Mouse (Mus musculus): Measurements from ENCODE around the gene Upp2. TPM values are rescaled to one million over a fixed set of nuclear protein-coding genes. Genes with fewer than 3 reads are reported as not detected.

Upp2 gene
- polyA plus RNA-seq, 1 experiment from 2014 or later = 7.5 TPM

DNA sequence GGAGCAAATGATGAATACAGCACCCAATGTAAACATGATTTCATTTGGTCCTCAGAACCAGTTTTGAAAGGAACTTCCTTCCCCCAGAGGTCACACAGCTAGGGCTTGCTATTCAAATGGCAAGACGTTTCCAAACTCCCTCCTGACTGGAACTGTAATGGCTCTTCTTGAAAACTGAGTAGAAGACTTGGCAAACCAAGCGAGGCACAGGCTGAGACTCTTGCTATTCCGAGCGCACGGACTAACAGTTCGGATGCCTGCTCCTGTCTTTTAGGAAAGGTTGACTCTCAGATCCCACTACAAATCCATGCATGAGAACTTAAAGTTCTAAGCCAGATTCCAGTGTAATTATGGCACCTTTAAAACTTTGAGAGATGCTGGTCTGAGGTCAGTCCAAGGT lies 136.5 kb downstream of the Upp2 start:
- Histone ChIP-seq H3K4me2 (ENCODE audit: low read length) (no peak overlapping the region), H3K9ac (ENCODE audit: low read length) (no peak overlapping the region), H3K4me3 (ENCODE audit: control insufficient read depth in 1 of 2, insufficient read depth in 1 of 2, low read depth in 1 of 2, low read length in 2 of 2) (no peak overlapping the region), H3K36me3 (ENCODE audit: control insufficient read depth, insufficient read depth, low read length) (no peaks in the 10 kb centered on the region), H3K4me1 (ENCODE audit: control insufficient read depth in 2 of 2, insufficient read depth in 2 of 2, low read length in 2 of 2) (peaks cover 22 to 42% of the 10 kb centered on the region in 2 experiments), H3K9me3 (ENCODE audit: control insufficient read depth, low read length) (no peaks in the 10 kb centered on the region), H3K27ac (replicated peaks in 1 of 2; ENCODE audit: control insufficient read depth in 1 of 2, insufficient read depth in 1 of 2, low read depth in 2 of 2, low read length in 2 of 2) (no peak overlapping the region), H3K27me3 (ENCODE audit: control insufficient read depth, insufficient read depth, low read length) (no peaks in the 10 kb centered on the region)
- ATAC-seq (ENCODE audit: insufficient number of reproducible peaks, insufficient read depth, low FRiP score, low read depth) = no peak
- 83% methylated on average over 6 of the region's 6 CpGs for WGBS

DNA sequence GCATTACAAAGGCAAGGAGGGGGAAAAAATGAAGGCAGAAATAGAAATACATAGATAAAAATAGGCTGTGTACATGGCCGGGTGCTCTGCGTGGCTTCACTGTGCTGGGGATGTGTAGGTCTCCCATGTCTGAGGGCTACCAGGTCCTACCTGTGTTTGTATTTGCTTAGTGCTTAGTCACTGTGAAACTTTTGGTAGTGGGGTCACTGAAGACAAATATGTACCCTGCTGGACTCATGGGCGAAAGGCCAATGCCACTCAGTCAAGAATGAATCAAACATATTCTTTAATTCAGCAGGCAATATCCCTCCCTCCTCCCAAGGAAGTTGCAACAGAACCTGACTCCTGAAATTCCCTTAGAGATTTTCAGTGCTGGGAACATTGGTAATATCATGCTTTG lies 137.5 kb downstream of the Upp2 start:
- ATAC-seq (ENCODE audit: insufficient number of reproducible peaks, insufficient read depth, low FRiP score, low read depth) = no peak
- Histone ChIP-seq H3K36me3 (ENCODE audit: control insufficient read depth, insufficient read depth, low read length) (no peaks in the 10 kb centered on the region), H3K4me2 (ENCODE audit: low read length) (no peak overlapping the region), H3K9ac (ENCODE audit: low read length) (no peak overlapping the region), H3K9me3 (ENCODE audit: control insufficient read depth, low read length) (no peaks in the 10 kb centered on the region), H3K4me1 (ENCODE audit: control insufficient read depth in 2 of 2, insufficient read depth in 2 of 2, low read length in 2 of 2) (peaks cover 21 to 41% of the 10 kb centered on the region in 2 experiments), H3K4me3 (ENCODE audit: control insufficient read depth in 1 of 2, insufficient read depth in 1 of 2, low read depth in 1 of 2, low read length in 2 of 2) (no peak overlapping the region), H3K27me3 (ENCODE audit: control insufficient read depth, insufficient read depth, low read length) (no peaks in the 10 kb centered on the region), H3K27ac (replicated peaks in 1 of 2; ENCODE audit: control insufficient read depth in 1 of 2, insufficient read depth in 1 of 2, low read depth in 2 of 2, low read length in 2 of 2) (no peak overlapping the region)
- 63% methylated on average over 3 of the region's 3 CpGs for WGBS

DNA sequence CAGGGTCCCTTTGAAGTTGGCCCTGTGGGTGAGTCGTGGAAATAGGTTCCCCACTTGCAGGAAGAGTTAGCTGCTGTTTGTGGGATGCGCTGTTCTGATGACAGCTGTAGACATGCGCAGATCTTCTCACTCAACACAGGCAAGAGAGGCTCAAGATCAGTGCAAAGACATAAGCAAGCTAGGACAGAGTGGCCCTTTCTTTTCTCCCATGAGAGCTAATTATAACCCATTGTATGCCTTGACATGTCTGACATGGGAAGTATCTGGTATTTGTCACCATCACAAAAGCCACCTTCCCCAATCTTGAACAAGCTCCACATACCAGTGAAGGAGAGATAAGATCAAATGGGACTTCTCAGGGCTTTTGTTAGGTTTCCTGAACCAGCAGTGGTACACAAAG lies 140.6 kb downstream of the Upp2 start:
- H3K4me3 ChIP-seq (ENCODE audit: control insufficient read depth in 1 of 2, insufficient read depth in 1 of 2, low read depth in 1 of 2, low read length in 2 of 2) = no peak overlapping the region
- peak; percentile 28; the same call in 1 of the 2 replicates for ATAC-seq (ENCODE audit: insufficient number of reproducible peaks, insufficient read depth, low FRiP score, low read depth)
- H3K4me1 ChIP-seq (ENCODE audit: control insufficient read depth in 2 of 2, insufficient read depth in 2 of 2, low read length in 2 of 2) = peaks cover 35 to 54% of the 10 kb centered on the region in 2 experiments
- no peaks in the 10 kb centered on the region for H3K27me3 ChIP-seq (ENCODE audit: control insufficient read depth, insufficient read depth, low read length)
- H3K9me3 ChIP-seq (ENCODE audit: control insufficient read depth, low read length) = no peaks in the 10 kb centered on the region
- 16% methylated on average over 3 of the region's 3 CpGs for WGBS
- H3K27ac ChIP-seq (replicated peaks in 1 of 2; ENCODE audit: control insufficient read depth in 1 of 2, insufficient read depth in 1 of 2, low read depth in 2 of 2, low read length in 2 of 2) = peak overlapping the region; percentile 77 to 79
- H3K4me2 ChIP-seq (ENCODE audit: low read length) = peak overlapping the region; percentile 12; the same call in 1 of the 2 replicates
- no peak overlapping the region for H3K9ac ChIP-seq (ENCODE audit: low read length)
- no peaks in the 10 kb centered on the region for H3K36me3 ChIP-seq (ENCODE audit: control insufficient read depth, insufficient read depth, low read length)

DNA sequence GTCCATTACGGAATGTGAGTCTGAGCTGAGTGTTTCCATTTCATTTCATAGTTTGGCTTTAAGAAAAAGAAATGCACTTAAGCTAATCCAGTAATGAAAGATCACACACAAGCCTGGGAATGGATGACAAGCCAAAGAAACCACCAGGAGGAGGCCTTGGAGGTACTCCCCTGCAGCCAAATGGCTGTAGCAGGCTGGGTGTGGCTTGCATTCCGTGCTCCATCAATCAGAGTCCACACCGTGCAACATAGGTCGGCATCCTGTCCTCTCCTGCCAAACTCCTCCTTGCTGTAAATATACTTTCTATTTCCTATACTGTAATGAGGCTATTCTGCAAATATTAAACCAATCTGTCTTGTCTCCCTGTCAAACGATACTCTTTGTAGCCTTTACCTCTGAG lies 143.1 kb downstream of the Upp2 start:
- ATAC-seq (ENCODE audit: insufficient number of reproducible peaks, insufficient read depth, low FRiP score, low read depth) = no peak
- 60% methylated on average over 5 of the region's 5 CpGs for WGBS
- H3K4me3 ChIP-seq (ENCODE audit: control insufficient read depth in 1 of 2, insufficient read depth in 1 of 2, low read depth in 1 of 2, low read length in 2 of 2) = no peak overlapping the region
- no peaks in the 10 kb centered on the region for H3K9me3 ChIP-seq (ENCODE audit: control insufficient read depth, low read length)
- H3K27ac ChIP-seq (replicated peaks in 1 of 2; ENCODE audit: control insufficient read depth in 1 of 2, insufficient read depth in 1 of 2, low read depth in 2 of 2, low read length in 2 of 2) = no peak overlapping the region
- no peak overlapping the region for H3K4me2 ChIP-seq (ENCODE audit: low read length)
- H3K27me3 ChIP-seq (ENCODE audit: control insufficient read depth, insufficient read depth, low read length) = no peaks in the 10 kb centered on the region
- H3K9ac ChIP-seq (ENCODE audit: low read length) = no peak overlapping the region
- H3K4me1 ChIP-seq (ENCODE audit: control insufficient read depth in 2 of 2, insufficient read depth in 2 of 2, low read length in 2 of 2) = peaks cover 36 to 54% of the 10 kb centered on the region in 2 experiments
- no peaks in the 10 kb centered on the region for H3K36me3 ChIP-seq (ENCODE audit: control insufficient read depth, insufficient read depth, low read length)

DNA sequence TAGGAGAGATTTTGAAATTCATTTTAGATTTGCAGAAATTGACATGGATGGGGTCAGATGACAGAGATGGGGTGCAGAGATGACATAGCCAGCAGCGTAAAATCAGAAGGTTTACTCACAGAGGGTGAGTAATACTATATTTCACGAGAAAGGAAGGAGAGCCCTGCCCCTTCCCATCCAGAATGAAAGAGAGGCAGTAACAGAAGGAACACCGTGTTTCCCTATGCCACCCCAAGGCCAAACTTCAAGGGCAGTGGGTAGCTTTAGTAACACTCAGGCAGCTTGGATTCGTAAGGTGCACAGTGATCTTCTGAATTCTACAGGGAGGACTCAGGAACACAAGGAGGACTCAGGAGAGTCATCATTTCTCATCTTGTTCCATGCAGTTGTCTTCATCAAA lies 144.0 kb downstream of the Upp2 start:
- H3K4me1 ChIP-seq (ENCODE audit: control insufficient read depth in 2 of 2, insufficient read depth in 2 of 2, low read length in 2 of 2) = peaks cover 34 to 53% of the 10 kb centered on the region in 2 experiments

DNA sequence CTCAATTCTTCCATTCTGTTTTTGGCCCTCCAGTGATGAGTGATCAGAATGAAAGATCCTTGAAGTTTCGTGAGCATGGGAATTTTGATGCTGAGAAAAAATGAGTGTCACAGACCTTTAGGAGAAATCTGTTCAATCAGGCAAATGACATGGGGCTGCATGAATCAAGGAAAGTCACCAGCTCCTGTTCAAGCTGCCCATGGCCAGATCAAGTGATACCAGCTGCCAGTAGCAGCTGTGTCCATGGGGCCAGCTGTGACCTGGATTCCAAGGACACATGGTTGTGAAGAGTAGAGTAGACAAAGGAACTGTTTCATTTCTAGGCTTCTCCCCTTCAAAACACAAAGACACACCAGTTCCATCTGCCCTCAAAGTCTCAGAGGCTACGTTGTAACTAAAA lies 144.4 kb downstream of the Upp2 start:
- Histone ChIP-seq H3K9ac (ENCODE audit: low read length) (no peak overlapping the region), H3K27me3 (ENCODE audit: control insufficient read depth, insufficient read depth, low read length) (no peaks in the 10 kb centered on the region), H3K4me3 (ENCODE audit: control insufficient read depth in 1 of 2, insufficient read depth in 1 of 2, low read depth in 1 of 2, low read length in 2 of 2) (no peak overlapping the region), H3K9me3 (ENCODE audit: control insufficient read depth, low read length) (no peaks in the 10 kb centered on the region), H3K27ac (replicated peaks in 1 of 2; ENCODE audit: control insufficient read depth in 1 of 2, insufficient read depth in 1 of 2, low read depth in 2 of 2, low read length in 2 of 2) (peak overlapping the region; percentile 81 to 96), H3K36me3 (ENCODE audit: control insufficient read depth, insufficient read depth, low read length) (no peaks in the 10 kb centered on the region), H3K4me1 (ENCODE audit: control insufficient read depth in 2 of 2, insufficient read depth in 2 of 2, low read length in 2 of 2) (peaks cover 31 to 49% of the 10 kb centered on the region in 2 experiments), H3K4me2 (ENCODE audit: low read length) (no peak overlapping the region)
- ATAC-seq (ENCODE audit: insufficient number of reproducible peaks, insufficient read depth, low FRiP score, low read depth) = peak; percentile 13; the same call in 1 of the 2 replicates
- 35% methylated on average over 2 of the region's 2 CpGs for WGBS

More for the DNA sequence above, 144.0 kb downstream of the Upp2 start:
- Histone ChIP-seq H3K36me3 (ENCODE audit: control insufficient read depth, insufficient read depth, low read length) (no peaks in the 10 kb centered on the region), H3K27ac (replicated peaks in 1 of 2; ENCODE audit: control insufficient read depth in 1 of 2, insufficient read depth in 1 of 2, low read depth in 2 of 2, low read length in 2 of 2) (peak overlapping the region; percentile 81 to 96), H3K9me3 (ENCODE audit: control insufficient read depth, low read length) (no peaks in the 10 kb centered on the region), H3K4me3 (ENCODE audit: control insufficient read depth in 1 of 2, insufficient read depth in 1 of 2, low read depth in 1 of 2, low read length in 2 of 2) (no peak overlapping the region), H3K27me3 (ENCODE audit: control insufficient read depth, insufficient read depth, low read length) (no peaks in the 10 kb centered on the region), H3K4me2 (ENCODE audit: low read length) (no peak overlapping the region), H3K9ac (ENCODE audit: low read length) (no peak overlapping the region)
- WGBS = 71% methylated on average over 4 of the region's 4 CpGs
- no peak for ATAC-seq (ENCODE audit: insufficient number of reproducible peaks, insufficient read depth, low FRiP score, low read depth)

DNA sequence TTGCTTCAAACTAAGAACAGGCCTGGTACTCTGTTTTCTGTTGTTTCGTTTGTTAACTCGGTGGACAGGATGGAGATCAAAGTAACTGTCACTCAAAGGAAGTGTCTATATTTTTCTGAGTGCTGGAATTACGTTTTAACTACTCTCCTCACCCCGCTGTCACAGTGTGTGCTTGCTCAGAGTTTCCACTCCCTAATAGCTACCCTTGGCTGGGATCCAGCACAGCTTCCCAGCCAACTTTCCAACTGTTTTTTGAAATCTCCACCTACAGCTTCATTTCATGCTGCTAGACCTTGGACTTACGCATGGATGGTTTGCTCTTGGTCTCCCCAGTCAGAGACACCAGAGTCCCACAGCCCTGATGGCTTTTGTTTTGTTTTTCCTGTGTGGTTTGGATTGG lies 144.8 kb downstream of the Upp2 start:
- 5% methylated on average over 5 of the region's 5 CpGs for WGBS
- peaks cover 27 to 45% of the 10 kb centered on the region in 2 experiments for H3K4me1 ChIP-seq (ENCODE audit: control insufficient read depth in 2 of 2, insufficient read depth in 2 of 2, low read length in 2 of 2)
- H3K4me3 ChIP-seq (ENCODE audit: control insufficient read depth in 1 of 2, insufficient read depth in 1 of 2, low read depth in 1 of 2, low read length in 2 of 2) = no peak overlapping the region
- H3K4me2 ChIP-seq (ENCODE audit: low read length) = no peak overlapping the region
- H3K36me3 ChIP-seq (ENCODE audit: control insufficient read depth, insufficient read depth, low read length) = no peaks in the 10 kb centered on the region
- no peaks in the 10 kb centered on the region for H3K27me3 ChIP-seq (ENCODE audit: control insufficient read depth, insufficient read depth, low read length)
- no peak overlapping the region for H3K9ac ChIP-seq (ENCODE audit: low read length)
- peak overlapping the region; percentile 81 to 96 for H3K27ac ChIP-seq (replicated peaks in 1 of 2; ENCODE audit: control insufficient read depth in 1 of 2, insufficient read depth in 1 of 2, low read depth in 2 of 2, low read length in 2 of 2)
- ATAC-seq (ENCODE audit: insufficient number of reproducible peaks, insufficient read depth, low FRiP score, low read depth) = peak; percentile 75
- H3K9me3 ChIP-seq (ENCODE audit: control insufficient read depth, low read length) = no peaks in the 10 kb centered on the region

DNA sequence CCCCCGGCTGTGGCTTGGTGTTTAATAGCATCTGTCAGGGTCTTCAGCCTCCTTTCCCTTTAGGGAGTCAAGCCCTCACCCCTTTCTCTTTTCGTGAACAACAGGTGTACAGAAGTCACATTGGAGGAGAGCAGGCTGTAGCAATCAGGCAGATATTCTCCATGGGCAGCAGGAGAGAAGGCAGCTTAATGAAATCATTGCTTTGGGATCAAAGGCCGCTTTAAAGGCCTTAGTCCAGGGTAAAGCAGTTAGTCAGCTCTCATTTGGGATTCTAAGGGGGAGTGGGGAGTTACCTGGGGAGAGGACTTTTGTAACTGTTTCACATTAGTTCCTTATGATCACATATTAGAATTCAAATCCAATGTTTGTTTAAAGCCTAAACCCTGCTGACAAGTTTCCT lies 150.8 kb downstream of the Upp2 start:
- Histone ChIP-seq H3K4me2 (ENCODE audit: low read length) (no peak overlapping the region), H3K4me3 (ENCODE audit: control insufficient read depth in 1 of 2, insufficient read depth in 1 of 2, low read depth in 1 of 2, low read length in 2 of 2) (no peak overlapping the region), H3K27me3 (ENCODE audit: control insufficient read depth, insufficient read depth, low read length) (no peaks in the 10 kb centered on the region), H3K9ac (ENCODE audit: low read length) (no peak overlapping the region), H3K36me3 (ENCODE audit: control insufficient read depth, insufficient read depth, low read length) (no peaks in the 10 kb centered on the region), H3K4me1 (ENCODE audit: control insufficient read depth in 2 of 2, insufficient read depth in 2 of 2, low read length in 2 of 2) (peaks cover 0 to 3% of the 10 kb centered on the region in 2 experiments; a peak in 1 of 4 replicates), H3K9me3 (ENCODE audit: control insufficient read depth, low read length) (0 out of 2 replicates have a peak, but pooled peaks cover 6% of the 10 kb centered on the region), H3K27ac (replicated peaks in 1 of 2; ENCODE audit: control insufficient read depth in 1 of 2, insufficient read depth in 1 of 2, low read depth in 2 of 2, low read length in 2 of 2) (no peak overlapping the region)
- WGBS = 76% methylated on average over 3 of the region's 3 CpGs
- no peak for ATAC-seq (ENCODE audit: insufficient number of reproducible peaks, insufficient read depth, low FRiP score, low read depth)
